Mouse (Mus musculus) heart, postnatal 0 days (tissue): ENCODE measurements around the gene Cnp.

Source experiments
- CTCF ChIP-seq: IDR thresholded peaks from 2 replicates; pipeline ENCODE4 v1.5.1; 2016; ENCODE audit warnings: antibody characterized with exemption, control low read depth, low read depth
- EP300 ChIP-seq: IDR thresholded peaks from 2 replicates; pipeline ENCODE4 v1.6.1; 2016; ENCODE audit warnings: antibody characterized with exemption, low read depth

DNA sequence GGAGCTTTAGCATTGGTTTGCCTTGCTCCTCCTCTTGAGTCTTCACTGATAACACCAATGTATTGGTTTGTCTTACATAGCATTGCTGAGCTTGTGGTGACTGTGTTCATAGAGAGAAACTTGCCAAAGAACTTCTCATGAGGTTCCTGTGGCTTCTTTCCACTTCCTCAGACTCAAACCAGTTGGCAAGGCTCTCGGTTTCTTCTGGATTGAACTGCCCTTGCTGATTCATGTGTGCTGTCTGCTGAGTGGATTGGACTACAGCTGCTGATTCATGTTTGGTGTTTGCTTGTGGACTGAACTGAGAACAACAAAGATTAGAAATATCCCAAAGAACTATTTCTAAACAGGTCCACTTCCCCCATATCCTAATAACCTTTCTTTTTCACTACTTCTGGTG, 38.7 kb upstream of the Cnp start:
- TF ChIP-seq CTCF (no peak), EP300 (no peak)
